Mouse (Mus musculus): Measurements from ENCODE around the gene Pdxdc1.

GRCm38 (mm10) chr16:13785932-13786331 lies 117.0 kb downstream of the Pdxdc1 start:
- TF ChIP-seq CTCF (IDR thresholded peaks at IDR 0.05; ENCODE audit: low read depth, low read length) (no peak), GATA2 (IDR thresholded peaks at IDR 0.05; ENCODE audit: borderline replicate concordance, low read depth, low read length) (no peak), POLR2AphosphoS5 (IDR thresholded peaks at IDR 0.05; ENCODE audit: insufficient replicate concordance, low read depth, low read length) (no peak), GATA1 (IDR thresholded peaks at IDR 0.05; ENCODE audit: borderline replicate concordance, low read length) (no peak), TAL1 (conservative IDR thresholded peaks at IDR 0.05; ENCODE audit: low read depth, low read length) (no peak)

Data from G1E (cell line).